Mouse (Mus musculus): Measurements from ENCODE around the gene Asrgl1. TPM values are rescaled to one million over a fixed set of nuclear protein-coding genes. Genes with fewer than 3 reads are reported as not detected.

The Asrgl1 gene
- polyA plus RNA-seq, 1 experiment from 2014 or later = 11.8 TPM

DNA sequence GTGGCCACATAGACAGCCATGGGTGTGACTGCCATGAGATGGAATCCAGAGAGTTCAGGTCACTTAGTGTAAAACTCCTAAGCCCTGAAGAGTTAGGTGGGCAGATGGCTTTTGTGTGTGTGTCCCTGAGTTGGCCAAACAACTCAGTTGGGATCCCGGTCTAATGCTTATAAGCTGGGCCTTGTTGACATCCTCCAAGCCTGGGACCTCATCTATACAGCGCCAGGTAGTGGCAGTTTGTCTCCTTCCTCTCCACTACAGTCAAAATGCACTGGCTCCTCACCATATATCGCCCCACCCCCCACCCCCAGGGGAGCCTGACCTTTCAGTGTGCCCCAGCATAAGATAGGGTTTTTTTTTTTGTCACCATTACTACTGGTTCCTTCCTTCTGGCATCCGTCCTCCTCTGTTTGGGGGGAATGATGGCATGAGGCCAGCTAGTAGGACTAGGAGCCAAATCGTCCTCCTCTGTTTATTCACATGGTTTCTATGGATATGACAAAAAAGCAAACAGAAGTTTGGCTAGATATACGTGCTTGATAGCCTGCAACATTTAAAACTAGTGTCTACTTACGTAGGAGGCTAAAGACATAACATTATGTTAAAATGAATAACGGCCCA, 65.6 kb downstream of the Asrgl1 start:
- H3K27me3 ChIP-seq (ENCODE audit: control insufficient read depth, insufficient read depth, low read length) = no peaks in the 10 kb centered on the region
- 32% methylated on average over 8 of the region's 8 CpGs for WGBS
- peak overlapping the region; percentile 91 for H3K27ac ChIP-seq (ENCODE audit: low read length)
- no peaks in the 10 kb centered on the region for H3K36me3 ChIP-seq (ENCODE audit: control insufficient read depth, insufficient read depth, low read length)
- peak; percentile 29; the same call in 1 of the 2 replicates for ATAC-seq (ENCODE audit: insufficient read depth, low FRiP score)
- H3K4me3 ChIP-seq (replicated peaks; ENCODE audit: low read length) = no peak overlapping the region
- H3K9me3 ChIP-seq (replicated peaks; ENCODE audit: control insufficient read depth, low read length) = no peaks in the 10 kb centered on the region
- no peak overlapping the region for H3K4me2 ChIP-seq (ENCODE audit: low read depth, low read length)
- H3K9ac ChIP-seq (ENCODE audit: low read length) = no peak overlapping the region
- H3K4me1 ChIP-seq (ENCODE audit: control insufficient read depth, insufficient read depth, low read length) = peaks cover 61% of the 10 kb centered on the region

DNA sequence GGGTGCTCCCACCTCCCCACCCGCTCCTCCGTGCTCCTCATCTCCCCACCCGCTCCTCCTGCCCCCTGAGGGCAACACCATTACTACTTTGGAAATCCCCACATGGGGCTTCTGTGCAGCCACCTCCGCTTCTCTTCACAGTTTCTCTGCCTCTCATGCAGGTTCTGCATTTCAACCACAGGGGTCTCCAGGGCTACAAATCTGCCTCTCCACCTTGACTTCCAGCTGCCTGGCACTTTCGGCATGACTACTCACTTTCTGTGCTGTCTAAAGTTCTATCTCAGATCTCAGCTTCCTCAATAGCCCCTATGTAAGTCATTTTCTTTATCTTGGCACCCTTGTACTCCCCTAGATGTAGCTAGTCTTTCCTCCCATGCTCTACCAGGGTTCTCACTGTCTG, 68.1 kb downstream of the Asrgl1 start:
- peak overlapping the region; percentile 68; the same call in 1 of the 2 replicates for H3K27ac ChIP-seq (ENCODE audit: low read length)
- H3K9me3 ChIP-seq (replicated peaks; ENCODE audit: control insufficient read depth, low read length) = no peaks in the 10 kb centered on the region
- H3K4me2 ChIP-seq (ENCODE audit: low read depth, low read length) = no peak overlapping the region
- no peak for ATAC-seq (ENCODE audit: insufficient read depth, low FRiP score)
- no peaks in the 10 kb centered on the region for H3K36me3 ChIP-seq (ENCODE audit: control insufficient read depth, insufficient read depth, low read length)
- H3K27me3 ChIP-seq (ENCODE audit: control insufficient read depth, insufficient read depth, low read length) = no peaks in the 10 kb centered on the region
- no peak overlapping the region for H3K4me3 ChIP-seq (replicated peaks; ENCODE audit: low read length)
- peaks cover 47% of the 10 kb centered on the region for H3K4me1 ChIP-seq (ENCODE audit: control insufficient read depth, insufficient read depth, low read length)
- 81% methylated on average over 5 of the region's 5 CpGs for WGBS
- no peak overlapping the region for H3K9ac ChIP-seq (ENCODE audit: low read length)

DNA sequence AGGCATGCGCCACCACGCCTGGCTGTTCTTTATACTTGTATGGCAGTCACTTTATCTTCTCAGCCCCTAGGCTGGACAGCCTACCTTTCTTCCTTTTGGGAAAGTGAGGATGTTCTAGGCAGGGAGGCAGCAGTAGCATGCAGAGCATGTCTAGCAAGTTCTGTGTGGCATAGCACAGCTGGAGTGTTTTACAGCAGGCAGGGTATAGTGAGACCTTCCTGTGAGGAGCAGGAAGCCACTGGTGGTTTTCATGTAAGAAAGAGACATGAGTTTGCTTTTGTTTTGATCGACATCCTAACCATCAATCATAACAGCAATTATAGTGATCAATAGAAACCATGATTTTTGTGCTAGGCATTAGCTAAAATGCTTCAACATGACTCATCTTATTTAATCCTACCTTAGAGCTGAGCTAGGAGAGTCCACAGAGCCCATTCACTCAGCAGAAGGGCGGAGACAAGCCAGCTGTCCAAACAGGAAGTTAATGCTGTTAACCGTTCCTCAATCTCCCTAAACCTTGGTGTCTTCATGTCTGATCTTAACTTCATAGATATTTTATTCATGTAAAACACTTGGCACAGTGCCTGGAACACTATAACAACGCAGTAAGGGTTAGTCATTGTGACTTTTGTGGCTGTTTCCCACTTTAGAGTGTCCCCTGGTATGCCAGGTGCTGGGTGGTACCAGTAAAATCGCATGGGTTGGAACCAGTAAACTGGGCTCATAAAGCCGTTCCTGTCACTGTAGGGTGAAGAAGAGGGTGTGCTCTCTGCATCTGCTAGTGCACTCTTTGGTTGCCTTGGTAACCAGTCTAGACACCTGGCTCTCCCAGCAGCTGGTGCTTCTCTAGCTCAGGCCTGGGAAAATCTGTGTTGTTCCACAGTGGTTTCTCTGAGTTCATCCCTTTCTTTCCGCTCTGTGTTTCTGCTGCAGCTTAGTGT, 69.5 kb downstream of the Asrgl1 start:
- peak overlapping the region; percentile 87 for H3K27ac ChIP-seq (ENCODE audit: low read length)
- H3K9ac ChIP-seq (ENCODE audit: low read length) = no peak overlapping the region
- H3K36me3 ChIP-seq (ENCODE audit: control insufficient read depth, insufficient read depth, low read length) = no peaks in the 10 kb centered on the region
- H3K4me2 ChIP-seq (ENCODE audit: low read depth, low read length) = no peak overlapping the region
- peak; percentile 88 for ATAC-seq (ENCODE audit: insufficient read depth, low FRiP score)
- H3K9me3 ChIP-seq (replicated peaks; ENCODE audit: control insufficient read depth, low read length) = no peaks in the 10 kb centered on the region
- no peak overlapping the region for H3K4me3 ChIP-seq (replicated peaks; ENCODE audit: low read length)
- WGBS = 25% methylated on average over 9 of the region's 9 CpGs
- H3K27me3 ChIP-seq (ENCODE audit: control insufficient read depth, insufficient read depth, low read length) = no peaks in the 10 kb centered on the region
- H3K4me1 ChIP-seq (ENCODE audit: control insufficient read depth, insufficient read depth, low read length) = peaks cover 33% of the 10 kb centered on the region

- Histone ChIP-seq H3K36me3 (ENCODE audit: control insufficient read depth, insufficient read depth, low read length) (no peaks in the 10 kb centered on the region), H3K4me2 (ENCODE audit: low read depth, low read length) (no peak overlapping the region), H3K27ac (ENCODE audit: low read length) (no peak overlapping the region), H3K4me1 (ENCODE audit: control insufficient read depth, insufficient read depth, low read length) (peaks cover 17% of the 10 kb centered on the region), H3K27me3 (ENCODE audit: control insufficient read depth, insufficient read depth, low read length) (no peaks in the 10 kb centered on the region), H3K4me3 (replicated peaks; ENCODE audit: low read length) (no peak overlapping the region), H3K9ac (ENCODE audit: low read length) (no peak overlapping the region), H3K9me3 (replicated peaks; ENCODE audit: control insufficient read depth, low read length) (no peaks in the 10 kb centered on the region)
- 86% methylated on average over 3 of the region's 3 CpGs for WGBS
- ATAC-seq (ENCODE audit: insufficient read depth, low FRiP score) = no peak
Observed at GRCm38 (mm10) chr19:9063831-9064230, 71.6 kb downstream of the Asrgl1 start.

DNA sequence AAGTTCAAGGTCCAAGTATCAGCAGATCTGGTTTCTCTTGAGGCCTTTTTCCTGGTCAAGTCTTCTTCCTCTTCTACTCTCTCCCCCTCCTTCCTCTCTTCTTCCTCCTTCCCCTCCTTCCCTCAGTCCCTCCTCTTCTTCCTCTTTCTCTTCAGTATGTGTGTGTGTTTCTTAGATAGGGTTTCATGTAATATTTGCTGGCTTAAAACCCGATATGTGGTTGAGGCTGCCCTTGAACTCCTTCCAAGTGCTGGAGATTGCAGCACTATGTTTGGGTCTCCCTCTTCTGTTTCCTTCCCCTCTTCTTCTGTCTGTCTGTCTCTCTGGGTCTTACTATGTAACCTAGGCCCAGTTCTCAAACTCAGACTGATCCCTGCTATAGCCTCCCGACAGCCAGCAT, 72.6 kb downstream of the Asrgl1 start:
- ATAC-seq (ENCODE audit: insufficient read depth, low FRiP score) = no peak
- H3K4me2 ChIP-seq (ENCODE audit: low read depth, low read length) = no peak overlapping the region
- WGBS = 68% methylated on average over 2 of the region's 2 CpGs
- no peaks in the 10 kb centered on the region for H3K36me3 ChIP-seq (ENCODE audit: control insufficient read depth, insufficient read depth, low read length)
- no peaks in the 10 kb centered on the region for H3K9me3 ChIP-seq (replicated peaks; ENCODE audit: control insufficient read depth, low read length)
- no peak overlapping the region for H3K9ac ChIP-seq (ENCODE audit: low read length)
- no peak overlapping the region for H3K4me3 ChIP-seq (replicated peaks; ENCODE audit: low read length)
- peaks cover 15% of the 10 kb centered on the region for H3K4me1 ChIP-seq (ENCODE audit: control insufficient read depth, insufficient read depth, low read length)
- no peaks in the 10 kb centered on the region for H3K27me3 ChIP-seq (ENCODE audit: control insufficient read depth, insufficient read depth, low read length)
- H3K27ac ChIP-seq (ENCODE audit: low read length) = no peak overlapping the region

- Histone ChIP-seq H3K4me3 (replicated peaks; ENCODE audit: low read length) (no peak overlapping the region), H3K27ac (ENCODE audit: low read length) (no peak overlapping the region), H3K4me2 (ENCODE audit: low read depth, low read length) (no peak overlapping the region), H3K36me3 (ENCODE audit: control insufficient read depth, insufficient read depth, low read length) (no peaks in the 10 kb centered on the region), H3K9ac (ENCODE audit: low read length) (no peak overlapping the region), H3K27me3 (ENCODE audit: control insufficient read depth, insufficient read depth, low read length) (no peaks in the 10 kb centered on the region), H3K9me3 (replicated peaks; ENCODE audit: control insufficient read depth, low read length) (no peaks in the 10 kb centered on the region), H3K4me1 (ENCODE audit: control insufficient read depth, insufficient read depth, low read length) (peaks cover 9% of the 10 kb centered on the region)
- 88% methylated on average over 8 of the region's 8 CpGs for WGBS
- ATAC-seq (ENCODE audit: insufficient read depth, low FRiP score) = no peak
Observed at GRCm38 (mm10) chr19:9061221-9061893, 74.1 kb downstream of the Asrgl1 start.

GRCm38 (mm10) chr19:9060103-9060502, 75.3 kb downstream of the Asrgl1 start:
- ATAC-seq (ENCODE audit: insufficient read depth, low FRiP score) = no peak
- no peaks in the 10 kb centered on the region for H3K4me1 ChIP-seq (ENCODE audit: control insufficient read depth, insufficient read depth, low read length)
- H3K9ac ChIP-seq (ENCODE audit: low read length) = no peak overlapping the region
- H3K4me2 ChIP-seq (ENCODE audit: low read depth, low read length) = no peak overlapping the region
- no peak overlapping the region for H3K27ac ChIP-seq (ENCODE audit: low read length)
- H3K36me3 ChIP-seq (ENCODE audit: control insufficient read depth, insufficient read depth, low read length) = no peaks in the 10 kb centered on the region
- H3K4me3 ChIP-seq (replicated peaks; ENCODE audit: low read length) = no peak overlapping the region
- 67% methylated on average over 4 of the region's 4 CpGs for WGBS
- H3K9me3 ChIP-seq (replicated peaks; ENCODE audit: control insufficient read depth, low read length) = no peaks in the 10 kb centered on the region
- no peaks in the 10 kb centered on the region for H3K27me3 ChIP-seq (ENCODE audit: control insufficient read depth, insufficient read depth, low read length)
